ENCODE assay signal across 15 mouse cellular contexts in the genomic region with DNA sequence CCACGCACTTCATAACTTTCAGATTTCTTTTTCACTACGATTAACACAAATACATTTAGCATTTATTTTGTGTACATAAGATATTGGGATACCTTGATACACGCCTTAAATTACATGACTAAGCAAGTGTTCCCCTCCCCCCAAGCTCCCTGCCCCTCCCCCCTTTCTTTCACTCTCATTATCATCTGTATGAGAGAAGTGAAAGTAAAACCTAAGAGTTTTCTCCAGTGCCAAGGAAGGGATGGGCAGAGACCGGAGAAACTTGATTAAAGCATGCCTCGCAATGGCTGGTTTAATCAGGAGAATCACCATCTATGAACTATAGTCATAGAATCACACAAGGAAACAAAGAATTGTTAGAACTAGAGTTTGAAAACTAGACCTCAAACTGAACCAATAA. TPM values are rescaled to one million over a fixed set of nuclear protein-coding genes. Genes with fewer than 3 reads are reported as not detected.
DNase-seq lines count a peak whose midpoint lies in the region; ATAC-seq and TF ChIP-seq lines count a peak whose summit lies in the region.
"Had no signal": no experiment of that assay in that cellular context is flagged by ENCODE, and none has a peak within 500 bp of the region (broad histone marks: within the 10 kb centered on the region; RNA-seq: fewer than 3 reads in every experiment).

No protein-coding gene starts in this region.

- H3K27ac ChIP-seq in heart, adult 2 months: peak overlapping the region; percentile 52; the same call in 1 of the 2 replicates
- H3K27ac ChIP-seq in heart, embryonic 10.5 days: no peak overlapping the region
- no peak overlapping the region for H3K27ac ChIP-seq in liver, embryonic 14.5 days
- H3K27ac ChIP-seq in cerebellum, adult 2 months (ENCODE audit: insufficient read depth, low read length): no peak overlapping the region
- H3K27ac ChIP-seq in forebrain, embryonic 15.5 days (replicated peaks): no peak overlapping the region

- H3K4me3 ChIP-seq in heart, adult 2 months: no peak overlapping the region
- no peak overlapping the region for H3K4me3 ChIP-seq in heart, embryonic 10.5 days
- H3K4me3 ChIP-seq in liver, embryonic 14.5 days (ENCODE audit: insufficient read depth in 1 of 2, low read depth in 2 of 2, low read length in 2 of 2): no peak overlapping the region
- no peak overlapping the region for H3K4me3 ChIP-seq in cerebellum, adult 2 months (replicated peaks; ENCODE audit: insufficient read depth, low read depth, low read length)
- no peak overlapping the region for H3K4me3 ChIP-seq in forebrain, embryonic 15.5 days
- H3K4me3 ChIP-seq: hindbrain, embryonic 10.5 days had no signal

- no peak for TF ChIP-seq CTCF in heart, adult 2 months (IDR thresholded peaks at IDR 0.05)
- TF ChIP-seq CTCF in liver, embryonic 14.5 days (IDR thresholded peaks at IDR 0.05; ENCODE audit: low read depth): no peak
- no peak for TF ChIP-seq CTCF in cerebellum, adult 2 months (IDR thresholded peaks at IDR 0.05; ENCODE audit: borderline replicate concordance, insufficient read depth, low read depth, low read length)

- intact Hi-C loops in heart, adult 2 months (cut with DNase I): no loop called here

- H3K27me3 ChIP-seq in heart, adult 2 months (ENCODE audit: control insufficient read depth, insufficient read depth, low read length): no peaks in the 10 kb centered on the region
- no peaks in the 10 kb centered on the region for H3K27me3 ChIP-seq in heart, embryonic 10.5 days (ENCODE audit: insufficient read depth, poor library complexity, severe bottlenecking)
- no peaks in the 10 kb centered on the region for H3K27me3 ChIP-seq in liver, embryonic 14.5 days (ENCODE audit: control insufficient read depth, insufficient read depth, low read length)
- no peaks in the 10 kb centered on the region for H3K27me3 ChIP-seq in splenic B cell, adult 2 months (ENCODE audit: control insufficient read depth, insufficient read depth, low read length, poor library complexity, severe bottlenecking)
- no peaks in the 10 kb centered on the region for H3K27me3 ChIP-seq in cerebellum, adult 2 months (ENCODE audit: control insufficient read depth, insufficient read depth, low read length)
- H3K27me3 ChIP-seq in forebrain, embryonic 15.5 days: no peaks in the 10 kb centered on the region

- H3K4me2 ChIP-seq in liver, embryonic 14.5 days (ENCODE audit: low read depth): peak overlapping the region; percentile 31
- no peak overlapping the region for H3K4me2 ChIP-seq in forebrain, embryonic 15.5 days (replicated peaks)
- H3K4me2 ChIP-seq: heart, embryonic 11.5 days; lung, embryonic 14.5 days had no signal

- TF ChIP-seq EP300 in heart, adult 2 months (IDR thresholded peaks at IDR 0.05; ENCODE audit: insufficient read depth, low read depth, low read length): no peak
- no peak for TF ChIP-seq EP300 in liver, embryonic 14.5 days (IDR thresholded peaks at IDR 0.05; ENCODE audit: low read depth)

- no peak for TF ChIP-seq POLR2A in heart, adult 2 months (IDR thresholded peaks at IDR 0.05; ENCODE audit: insufficient read depth, low read depth, low read length)
- no peak for TF ChIP-seq POLR2A in cerebellum, adult 2 months (IDR thresholded peaks at IDR 0.05; ENCODE audit: borderline replicate concordance, insufficient read depth, low read length)

- 72% methylated on average over 5 of the region's 5 CpGs for WGBS in heart, adult 2 months
- 75% methylated on average over 5 of the region's 5 CpGs for WGBS in heart, embryonic 10.5 days
- WGBS in liver, embryonic 14.5 days (ENCODE audit: insufficient replicate concordance): 54% methylated on average over 5 of the region's 5 CpGs
- WGBS in cerebellum, adult 2 months: 79% methylated on average over 5 of the region's 5 CpGs
- WGBS in forebrain, embryonic 15.5 days: 55% methylated on average over 5 of the region's 5 CpGs

- H3K79me2 ChIP-seq in heart, adult 2 months (replicated peaks; ENCODE audit: control insufficient read depth, insufficient read depth, low read length): no peaks in the 10 kb centered on the region

- peaks cover 7% of the 10 kb centered on the region for H3K4me1 ChIP-seq in heart, adult 2 months (ENCODE audit: control insufficient read depth, insufficient read depth, low read length)
- no peaks in the 10 kb centered on the region; the same call in 1 of the 2 replicates for H3K4me1 ChIP-seq in heart, embryonic 10.5 days
- peaks cover 0 to 11% of the 10 kb centered on the region in 2 experiments; a peak in 3 of 4 replicates for H3K4me1 ChIP-seq in liver, embryonic 14.5 days (replicated peaks; ENCODE audit: control insufficient read depth in 2 of 2, insufficient read depth in 2 of 2, low read length in 1 of 2)
- no peaks in the 10 kb centered on the region for H3K4me1 ChIP-seq in cerebellum, adult 2 months (ENCODE audit: control insufficient read depth, insufficient read depth, low read length)
- H3K4me1 ChIP-seq in forebrain, embryonic 15.5 days: no peaks in the 10 kb centered on the region

- ATAC-seq in activated CD4-positive, CD25-positive, alpha-beta regulatory T cell, adult 4 months: peak; percentile 73
- no peak for ATAC-seq in liver, embryonic 14.5 days (ENCODE audit: insufficient read depth)
- ATAC-seq in forebrain, embryonic 15.5 days (replicated peaks): no peak
- ATAC-seq: midbrain, embryonic 16.5 days had no signal

- no peak overlapping the region for H3K9ac ChIP-seq in heart, adult 2 months (ENCODE audit: low read depth, low read length)
- H3K9ac ChIP-seq in liver, embryonic 14.5 days (replicated peaks): no peak overlapping the region
- H3K9ac ChIP-seq in forebrain, embryonic 15.5 days (replicated peaks): no peak overlapping the region
- H3K9ac ChIP-seq: lung, embryonic 14.5 days had no signal

- no peak for DNase-seq in heart, adult 2 months
- no peak for DNase-seq in heart, embryonic 10.5 days (ENCODE audit: low spot score)
- DNase-seq in liver, embryonic 14.5 days (ENCODE audit: low read depth in 3 of 3, low spot score in 3 of 3): no peak
- DNase-seq in splenic B cell, adult 2 months (ENCODE audit: low read depth, low spot score): peak; percentile 25
- no peak for DNase-seq in cerebellum, adult 2 months
- DNase-seq in cerebellum, postnatal 10 days: no peak
- DNase-seq: B cell, adult 2 months; kidney, adult 8-10 months; thymus, adult 18-20 months had no signal

- no peaks in the 10 kb centered on the region for H3K9me3 ChIP-seq in heart, embryonic 10.5 days
- no peaks in the 10 kb centered on the region for H3K9me3 ChIP-seq in liver, embryonic 14.5 days (ENCODE audit: control insufficient read depth, low read length)
- H3K9me3 ChIP-seq in forebrain, embryonic 15.5 days: no peaks in the 10 kb centered on the region
- H3K9me3 ChIP-seq: hindbrain, embryonic 10.5 days had no signal

- H3K36me3 ChIP-seq in heart, adult 2 months (ENCODE audit: control insufficient read depth, insufficient read depth, low read length): peaks cover 8% of the 10 kb centered on the region
- H3K36me3 ChIP-seq in heart, embryonic 10.5 days: no peaks in the 10 kb centered on the region
- H3K36me3 ChIP-seq in liver, embryonic 14.5 days (replicated peaks; ENCODE audit: control insufficient read depth, insufficient read depth, low read depth): no peaks in the 10 kb centered on the region
- no peaks in the 10 kb centered on the region for H3K36me3 ChIP-seq in splenic B cell, adult 2 months (ENCODE audit: control insufficient read depth, insufficient read depth, low read length, poor library complexity, severe bottlenecking)
- no peaks in the 10 kb centered on the region for H3K36me3 ChIP-seq in forebrain, embryonic 15.5 days
- H3K36me3 ChIP-seq: hindbrain, embryonic 10.5 days had no signal

RNA-seq across cellular contexts. Expression of a gene that starts 6.3 kb away (rescaled TPM):
- total RNA-seq in heart, adult 2 months (2021): 100 to 1,000 TPM; 130 to 147 TPM
- 26.9 and 64.1 TPM in 2 replicates for polyA plus RNA-seq in heart, adult 2 months (2012; rRNA removed)
- 201 and 220 TPM in 2 replicates for polyA plus RNA-seq in heart, embryonic 10.5 days (2016; fragmentation: Nextera tagmentation; extraction: Ambion mirVana)
- polyA plus RNA-seq in activated CD4-positive, CD25-positive, alpha-beta regulatory T cell, adult 4 months (2017; shearing (Covaris generic)): 100 to 1,000 TPM; 350 to 408 TPM
- polyA plus RNA-seq in liver, embryonic 14.5 days (2012; rRNA removed): 20.1 and 32.1 TPM in 2 replicates
- 90.8 and 91.6 TPM in 2 replicates for polyA plus RNA-seq in liver, embryonic 14.5 days (2014; fragmentation: Nextera tagmentation; extraction: Ambion mirVana)
- 124 TPM in 2 replicates for polyA plus RNA-seq in cerebellum, adult 2 months (2012; rRNA removed)
- polyA plus RNA-seq in forebrain, embryonic 15.5 days (2015; fragmentation: Nextera tagmentation; extraction: Ambion mirVana): 245 and 257 TPM in 2 replicates
